Mouse (Mus musculus): ENCODE data around the gene Nup155. TPM values are rescaled to one million over a fixed set of nuclear protein-coding genes. Genes with fewer than 3 reads are reported as not detected.
"Not testable (repeated sequence)": the region's sequence is repeated elsewhere in the genome, so short reads cannot be mapped to it uniquely, and the experiment has no call there.

Gene Nup155
- 13.5 and 14.5 TPM in 2 replicates for polyA plus RNA-seq (2015; fragmentation: Nextera tagmentation; extraction: Ambion mirVana)

DNA sequence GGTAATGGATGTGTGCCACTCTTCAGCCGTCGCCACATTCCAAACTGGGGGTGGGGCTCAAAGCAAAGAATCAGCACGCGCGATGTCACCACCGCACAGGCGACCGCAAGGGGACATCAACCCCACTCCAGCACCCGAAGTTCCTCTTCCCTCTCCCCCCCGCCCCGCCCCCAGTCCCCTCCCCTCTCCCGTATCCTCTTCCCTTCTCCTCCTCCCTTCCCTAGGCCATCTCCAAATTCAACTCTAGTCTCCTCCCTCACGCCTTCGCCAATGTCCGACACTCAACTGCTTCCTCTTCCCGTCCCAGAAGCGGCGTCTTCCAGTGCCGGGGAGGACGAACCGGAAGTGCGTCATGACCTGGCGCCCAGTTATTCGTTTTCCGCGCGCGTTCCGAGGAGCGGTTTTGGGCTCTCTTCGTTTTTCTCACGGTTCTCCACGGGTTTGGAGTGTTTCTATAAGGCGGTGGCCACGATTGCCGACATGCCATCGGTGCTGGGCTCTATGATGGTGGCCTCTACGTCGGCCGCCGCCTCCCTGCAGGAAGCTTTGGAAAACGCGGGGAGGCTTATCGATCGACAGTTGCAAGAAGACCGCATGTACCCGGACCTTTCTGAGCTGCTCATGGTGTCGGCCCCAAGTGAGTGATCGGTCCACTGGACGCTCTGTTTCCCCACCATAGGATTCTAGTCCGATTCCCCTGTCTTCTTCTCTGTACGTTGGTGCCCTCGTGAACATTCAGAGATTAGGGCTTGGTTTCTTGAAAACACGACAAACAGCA is at the start of gene Nup155:
Gene Nup155, plus strand, starts transcription at position 308 of the 778 bp plus-strand sequence.
- Histone ChIP-seq H3K4me2 (replicated peaks) (peak within 1 kb of the TSS; percentile 71), H3K36me3 (peaks cover 22% of the 10 kb centered on the region), H3K4me3 (replicated peaks) (peak within 1 kb of the TSS; percentile 64), H3K27me3 (no peaks in the 10 kb centered on the region), H3K4me1 (replicated peaks) (peaks cover 23% of the 10 kb centered on the region), H3K27ac (peak within 1 kb of the TSS; percentile 83), H3K9ac (replicated peaks) (peak within 1 kb of the TSS; percentile 79), H3K9me3 (no peaks in the 10 kb centered on the region)
- ATAC-seq = peak; percentile 98
- under 1% methylated on average over 53 of the region's 54 CpGs for WGBS

GRCm38 (mm10) chr15:8065221-8065620 is 43.9 kb upstream of the Nup155 start:
- WGBS = 86% methylated on average over 6 of the region's 6 CpGs
- H3K4me1 ChIP-seq (replicated peaks) = no peaks in the 10 kb centered on the region
- no peaks in the 10 kb centered on the region for H3K27me3 ChIP-seq
- no peak overlapping the region for H3K4me2 ChIP-seq (replicated peaks)
- no peak for ATAC-seq
- H3K27ac ChIP-seq = no peak overlapping the region
- no peaks in the 10 kb centered on the region for H3K9me3 ChIP-seq
- no peak overlapping the region for H3K4me3 ChIP-seq (replicated peaks)
- peaks cover 43% of the 10 kb centered on the region for H3K36me3 ChIP-seq
- no peak overlapping the region for H3K9ac ChIP-seq (replicated peaks)

GRCm38 (mm10) chr15:8073159-8073558 is 35.9 kb upstream of the Nup155 start:
- not testable (repeated sequence) for H3K4me2 ChIP-seq (replicated peaks); H3K4me3 ChIP-seq (replicated peaks); H3K9me3 ChIP-seq; ATAC-seq; H3K9ac ChIP-seq (replicated peaks); H3K27me3 ChIP-seq; H3K4me1 ChIP-seq (replicated peaks); H3K27ac ChIP-seq
- 96% methylated on average over 3 of the region's 3 CpGs for WGBS
- H3K36me3 ChIP-seq = peaks cover 72% of the 10 kb centered on the region

DNA sequence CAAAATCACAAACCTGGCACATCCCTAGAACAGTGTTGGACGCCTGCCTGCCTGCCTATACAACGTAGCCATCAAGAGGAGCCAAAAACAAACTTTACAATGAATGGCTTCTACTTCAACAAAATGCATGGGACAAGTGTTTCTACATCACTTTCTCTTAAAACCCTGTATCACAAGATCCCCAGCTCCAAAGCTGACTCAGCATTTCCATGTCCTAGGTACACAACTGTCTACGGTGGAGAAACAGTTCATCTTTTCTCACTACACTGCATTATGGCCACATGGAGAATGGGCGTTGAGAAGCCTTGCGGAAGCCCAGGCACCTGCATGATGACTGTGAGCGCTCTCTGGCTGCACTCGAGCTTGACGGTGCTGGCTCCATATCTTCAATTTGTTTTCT is 26.9 kb upstream of the Nup155 start:
- ATAC-seq = no peak
- H3K4me1 ChIP-seq (replicated peaks) = no peaks in the 10 kb centered on the region
- H3K9ac ChIP-seq (replicated peaks) = no peak overlapping the region
- H3K9me3 ChIP-seq = no peaks in the 10 kb centered on the region
- no peak overlapping the region for H3K4me2 ChIP-seq (replicated peaks)
- H3K36me3 ChIP-seq = peaks cover 29% of the 10 kb centered on the region
- no peaks in the 10 kb centered on the region for H3K27me3 ChIP-seq
- no peak overlapping the region for H3K27ac ChIP-seq
- H3K4me3 ChIP-seq (replicated peaks) = no peak overlapping the region
- WGBS = 96% methylated on average over 8 of the region's 8 CpGs

DNA sequence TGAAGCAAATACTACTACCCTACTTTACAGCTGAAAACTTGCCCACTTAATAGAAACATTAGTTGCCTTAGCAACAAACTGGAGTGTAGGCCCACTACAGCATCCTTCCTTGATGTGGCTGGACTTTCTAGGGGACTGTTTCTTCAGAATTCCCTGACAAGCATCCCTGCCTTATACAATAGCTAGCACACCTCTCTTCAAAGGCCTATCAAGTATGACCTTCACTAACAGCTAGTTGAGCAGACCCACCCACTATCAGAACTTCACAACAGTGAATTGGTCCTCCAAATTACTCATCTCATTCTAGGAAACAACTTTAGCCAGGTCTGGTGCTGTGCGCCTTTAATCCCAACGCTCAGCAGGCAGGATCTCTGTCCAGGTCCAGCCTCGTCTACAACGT is 21.8 kb upstream of the Nup155 start:
- Histone ChIP-seq H3K27me3 (no peaks in the 10 kb centered on the region), H3K27ac (no peak overlapping the region), H3K4me3 (replicated peaks) (no peak overlapping the region), H3K4me1 (replicated peaks) (no peaks in the 10 kb centered on the region), H3K9ac (replicated peaks) (no peak overlapping the region), H3K36me3 (peaks cover 20% of the 10 kb centered on the region), H3K4me2 (replicated peaks) (no peak overlapping the region), H3K9me3 (no peaks in the 10 kb centered on the region)
- WGBS = 93% methylated on average over 4 of the region's 4 CpGs
- ATAC-seq = no peak

DNA sequence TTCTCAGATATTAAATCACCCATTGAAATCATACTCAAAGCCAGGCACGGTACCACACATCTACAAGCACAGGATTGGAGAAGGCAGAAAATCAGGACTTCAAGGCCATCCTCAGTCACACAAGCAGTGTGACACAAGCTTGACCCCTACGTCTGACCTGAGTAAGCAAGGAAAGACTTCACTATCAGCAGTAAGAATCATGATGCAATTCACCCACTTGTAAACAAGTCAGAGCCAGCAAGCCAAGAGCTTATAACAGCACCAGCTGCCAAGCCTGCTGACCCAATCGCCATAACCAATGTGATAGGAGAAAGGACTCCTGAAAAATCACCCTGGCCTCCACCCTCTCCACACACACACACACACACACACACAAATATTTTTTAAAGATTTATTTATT is 20.4 kb upstream of the Nup155 start:
- Histone ChIP-seq H3K9ac (replicated peaks) (no peak overlapping the region), H3K27me3 (no peaks in the 10 kb centered on the region), H3K9me3 (no peaks in the 10 kb centered on the region), H3K4me3 (replicated peaks) (no peak overlapping the region), H3K4me1 (replicated peaks) (no peaks in the 10 kb centered on the region), H3K4me2 (replicated peaks) (no peak overlapping the region), H3K27ac (no peak overlapping the region), H3K36me3 (peaks cover 31% of the 10 kb centered on the region)
- 89% methylated on average over 3 of the region's 3 CpGs for whole genome bisulfite sequencing
- ATAC-seq = no peak

- Histone ChIP-seq H3K27ac (no peak overlapping the region), H3K9ac (replicated peaks) (no peak overlapping the region), H3K4me3 (replicated peaks) (no peak overlapping the region), H3K4me1 (replicated peaks) (no peaks in the 10 kb centered on the region), H3K9me3 (no peaks in the 10 kb centered on the region), H3K36me3 (peaks cover 39% of the 10 kb centered on the region), H3K27me3 (no peaks in the 10 kb centered on the region), H3K4me2 (replicated peaks) (no peak overlapping the region)
- 95% methylated on average over 2 of the region's 2 CpGs for WGBS
- ATAC-seq = no peak
Measured at GRCm38 (mm10) chr15:8090685-8091084, 18.4 kb upstream of the Nup155 start.

DNA sequence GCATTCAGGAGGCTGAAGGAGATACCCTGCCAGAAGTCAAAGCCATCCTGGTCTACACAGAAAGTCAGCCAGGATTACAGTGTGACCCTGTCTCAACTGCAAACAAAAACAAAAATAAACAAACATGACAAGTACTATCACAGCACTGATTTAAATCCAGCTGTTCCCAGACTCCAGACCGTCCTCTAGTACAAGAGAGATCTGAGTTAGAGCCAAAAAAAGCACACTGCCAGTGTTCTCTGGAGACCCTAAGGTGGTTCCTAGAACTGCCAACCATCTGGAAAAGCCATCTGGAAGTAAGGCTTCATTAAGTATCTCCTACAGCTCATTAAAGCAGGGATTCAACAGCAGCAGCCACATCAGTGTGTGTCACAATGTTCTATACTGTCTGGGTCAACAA is 16.4 kb upstream of the Nup155 start:
- H3K9me3 ChIP-seq, H3K27me3 ChIP-seq: not testable (repeated sequence)
- WGBS = 81% methylated on average over 1 of the region's 1 CpGs

DNA sequence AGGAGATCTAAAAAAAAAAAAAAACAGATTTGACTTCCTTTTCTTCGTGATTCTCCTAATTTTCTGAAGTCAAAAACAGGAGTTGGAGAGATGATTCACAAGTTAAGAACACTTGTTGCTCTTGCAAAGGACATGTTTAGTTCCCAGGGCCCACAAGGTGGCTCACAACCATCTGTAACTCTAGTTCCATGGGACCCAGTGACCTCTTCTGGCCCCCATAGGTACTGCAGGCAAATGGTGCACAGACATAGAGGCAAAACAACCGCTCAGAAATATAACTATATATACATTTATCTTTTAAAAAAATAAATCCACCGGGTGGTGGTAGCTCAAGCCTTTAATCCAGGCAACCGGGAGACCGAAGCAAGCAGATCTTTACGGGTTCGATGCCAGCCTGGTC is 11.2 kb upstream of the Nup155 start:
- Histone ChIP-seq H3K9ac (replicated peaks) (no peak overlapping the region), H3K4me1 (replicated peaks) (peaks cover 5% of the 10 kb centered on the region), H3K4me2 (replicated peaks) (peak overlapping the region; percentile 45), H3K27ac (no peak overlapping the region), H3K36me3 (peaks cover 27% of the 10 kb centered on the region), H3K27me3 (no peaks in the 10 kb centered on the region), H3K4me3 (replicated peaks) (peak overlapping the region; percentile 77), H3K9me3 (no peaks in the 10 kb centered on the region)
- ATAC-seq = no peak
- 19% methylated on average over 7 of the region's 7 CpGs for WGBS

More for the DNA sequence above, 16.4 kb upstream of the Nup155 start:
- not testable (repeated sequence) for H3K9ac ChIP-seq (replicated peaks); H3K4me3 ChIP-seq (replicated peaks); H3K27ac ChIP-seq; H3K4me1 ChIP-seq (replicated peaks); ATAC-seq; H3K4me2 ChIP-seq (replicated peaks)
- peaks cover 50% of the 10 kb centered on the region for H3K36me3 ChIP-seq

GRCm38 (mm10) chr15:8098774-8099749 is 10.0 kb upstream of the Nup155 start, which contains the start of gene Wdr70:
TSS of gene Wdr70 (minus strand) at chr15:8099209.
- WGBS = 3% methylated on average over 56 of the region's 56 CpGs
- ATAC-seq = peak; percentile 97
- H3K4me1 ChIP-seq (replicated peaks) = peaks cover 5% of the 10 kb centered on the region
- H3K27me3 ChIP-seq = no peaks in the 10 kb centered on the region
- peak within 1 kb of the TSS; percentile 57 for H3K4me2 ChIP-seq (replicated peaks)
- no peaks in the 10 kb centered on the region for H3K9me3 ChIP-seq
- H3K9ac ChIP-seq (replicated peaks) = peak within 1 kb of the TSS; percentile 86
- H3K36me3 ChIP-seq = peaks cover 19% of the 10 kb centered on the region
- peak within 1 kb of the TSS; percentile 9 for H3K27ac ChIP-seq
- peak within 1 kb of the TSS; percentile 77 for H3K4me3 ChIP-seq (replicated peaks)

- 88% methylated on average over 15 of the region's 15 CpGs for WGBS
- H3K4me1 ChIP-seq (replicated peaks); ATAC-seq; H3K4me3 ChIP-seq (replicated peaks); H3K9me3 ChIP-seq; H3K4me2 ChIP-seq (replicated peaks); H3K36me3 ChIP-seq; H3K9ac ChIP-seq (replicated peaks); H3K27me3 ChIP-seq; H3K27ac ChIP-seq: not testable (repeated sequence)
Measured at GRCm38 (mm10) chr15:8101975-8102542, 7.0 kb upstream of the Nup155 start.
